Mouse (Mus musculus) bone marrow macrophage, adult 2 months (primary cell): ENCODE results near the gene Nlgn1.

Experiments
- CTCF ChIP-seq: IDR thresholded peaks from 2 replicates; pipeline ENCODE4 v1.5.1; 2012; ENCODE audit warnings: low read depth, mild to moderate bottlenecking, low read length, moderate library complexity
- POLR2A ChIP-seq: IDR thresholded peaks from 2 replicates; pipeline ENCODE4 v1.6.1; 2012; ENCODE audit warnings: mild to moderate bottlenecking, low read depth, low read length, borderline replicate concordance

- TF ChIP-seq POLR2A (no peak), CTCF (no peak)
Measured at GRCm38 (mm10) chr3:25574840-25575239, 757.4 kb downstream of the Nlgn1 start.
